Mouse (Mus musculus) midbrain, postnatal 0 days (tissue): ENCODE measurements around the gene Nptx1. TPM values are rescaled to one million over a fixed set of nuclear protein-coding genes. Genes with fewer than 3 reads are reported as not detected.

Source experiments
- ATAC-seq: fragments of 200-750 bp; cut with Nextera tagmentation; 2 replicates; pipeline ENCODE4 v1.8.0; 2017; ENCODE audit warnings: moderate number of reproducible peaks, mild to moderate bottlenecking, moderate TSS enrichment, moderate library complexity; ENCODE audit not compliant: low FRiP score
- DNase-seq: peaks from one replicate; pipeline ENCODE4 v3.0.0-alpha.2; 2015; ENCODE audit warnings: low spot score
- H3K27ac ChIP-seq: fragments of 300-500 bp; sonication (generic); 2 replicates; pipeline ENCODE4 v1.5.1; 2014; ENCODE audit warnings: low read depth, mild to moderate bottlenecking, low read length, mixed read lengths
- H3K27me3 ChIP-seq: fragments of 300-500 bp; sonication (generic); 2 replicates; pipeline ENCODE4 v1.6.1; 2014; ENCODE audit warnings: low read length, control low read depth, mixed read lengths; ENCODE audit not compliant: insufficient read depth
- H3K36me3 ChIP-seq: fragments of 300-500 bp; sonication (generic); 2 replicates; pipeline ENCODE4 v1.6.1; 2014; ENCODE audit warnings: low read length, control low read depth, mixed read lengths; ENCODE audit not compliant: insufficient read depth
- H3K4me1 ChIP-seq: fragments of 300-500 bp; sonication (generic); 2 replicates; pipeline ENCODE4 v1.6.1; 2014; ENCODE audit warnings: mild to moderate bottlenecking, control low read depth, antibody characterized with exemption, low read length, mixed read lengths; ENCODE audit not compliant: insufficient read depth
- H3K4me2 ChIP-seq: fragments of 300-500 bp; sonication (generic); 2 replicates; pipeline ENCODE4 v1.6.1; 2014; ENCODE audit warnings: low read depth, mild to moderate bottlenecking, low read length, mixed read lengths; ENCODE audit not compliant: poor library complexity, severe bottlenecking
- H3K4me3 ChIP-seq: fragments of 300-500 bp; sonication (generic); 2 replicates; pipeline ENCODE4 v1.5.1; 2014; ENCODE audit warnings: low read depth, mild to moderate bottlenecking, low read length, moderate library complexity
- H3K9ac ChIP-seq: fragments of 300-500 bp; sonication (generic); replicated peaks from 2 replicates; pipeline ENCODE4 v1.6.1; 2014; ENCODE audit warnings: mild to moderate bottlenecking, low read length, moderate library complexity, mixed read lengths; ENCODE audit not compliant: poor library complexity, severe bottlenecking
- H3K9me3 ChIP-seq: fragments of 300-500 bp; sonication (generic); 2 replicates; pipeline ENCODE4 v1.6.1; 2016; ENCODE audit warnings: low read length, control low read depth
- CTCF ChIP-seq: IDR thresholded peaks from 2 replicates; pipeline ENCODE4 v1.5.1; 2016; ENCODE audit warnings: antibody characterized with exemption, mild to moderate bottlenecking
- WGBS: fragments of 180-500 bp; shearing (Covaris S2); extraction: QIAGEN DNeasy Blood & Tissue Kit; methylation state at CpG from one replicate; pipeline ENCODE4 v1.1.7; 2014; 5-methylcytosine and 5-hydroxymethylcytosine counted together
- polyA plus RNA-seq: library from polyadenylated mRNA; unstranded; fragments of >200 nt; fragmentation: Nextera tagmentation; extraction: Ambion mirVana; gene quantifications from 2 replicates; pipeline ENCODE4 v1.2.1, GENCODE M21; 2015
- total RNA-seq: library from RNA; depleted of rRNA; stranded (reverse); fragments of >200 nt; gene quantifications from 2 replicates; pipeline ENCODE4 v1.2.3, GENCODE M21; 2014; rRNA removed

Gene Nptx1
- total and polyA plus RNA-seq, 2 experiments from 2014 or later: 7.6 to 22.4 TPM

DNA sequence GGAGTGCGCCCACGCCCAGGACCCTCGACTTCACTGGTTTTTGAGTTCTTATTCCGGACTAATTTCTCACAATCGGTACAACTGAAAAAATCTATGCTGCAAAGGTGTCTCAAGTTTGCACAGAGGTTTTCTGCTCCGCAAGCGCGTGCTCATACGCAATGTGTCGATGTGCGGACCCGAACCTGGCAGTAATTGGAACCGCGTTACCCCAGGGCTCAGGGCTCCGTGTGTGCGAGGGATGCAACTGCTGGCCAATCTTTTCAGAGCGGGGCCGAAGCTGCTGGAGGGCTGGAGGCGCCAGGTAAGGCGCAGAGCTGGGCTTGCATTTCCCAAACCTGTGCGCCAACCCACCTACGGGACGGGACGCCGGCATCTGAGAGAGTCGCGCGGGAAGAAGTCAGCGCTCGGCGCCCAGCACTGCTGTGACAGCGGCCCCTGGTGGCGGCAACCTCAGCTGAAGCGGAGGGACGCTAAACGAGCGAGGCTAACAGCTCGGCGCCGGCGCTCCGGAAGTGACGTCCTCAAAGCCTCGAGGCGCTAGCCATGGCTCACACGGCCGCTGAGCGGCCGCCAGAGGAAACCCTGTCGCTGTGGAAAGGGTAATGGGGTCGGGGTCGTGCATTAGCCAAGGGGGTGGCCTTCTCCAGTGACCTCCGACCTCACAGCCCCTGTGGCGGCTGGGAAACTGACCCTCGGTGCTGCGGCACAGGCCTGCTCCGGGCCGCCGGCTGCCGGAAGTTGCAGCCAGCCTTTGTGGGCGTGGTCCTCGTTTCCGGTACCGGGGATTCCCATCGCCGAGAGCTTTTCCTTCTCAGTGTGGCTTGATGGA is 56.5 kb downstream of the Nptx1 start, which contains the start of gene Endov:
Endov (plus strand) TSS at position 487 of the 829 bp plus-strand sequence.
- no peaks in the 10 kb centered on the region for H3K9me3 ChIP-seq
- peak; percentile 99 for TF ChIP-seq CTCF
- H3K36me3 ChIP-seq: no peaks in the 10 kb centered on the region
- H3K4me2 ChIP-seq: peak within 1 kb of the TSS; percentile 77
- peak; percentile 98 for DNase-seq
- WGBS: under 1% methylated on average over 62 of the region's 66 CpGs
- no peaks in the 10 kb centered on the region for H3K27me3 ChIP-seq
- ATAC-seq: peak; percentile 94
- peaks cover 9% of the 10 kb centered on the region; the same call in 1 of the 2 replicates for H3K4me1 ChIP-seq
- peak within 1 kb of the TSS; percentile 68 for H3K4me3 ChIP-seq
- peak within 1 kb of the TSS; percentile 87 for H3K27ac ChIP-seq
- H3K9ac ChIP-seq: peak within 1 kb of the TSS; percentile 67

Other genes starting within 250 kb of the Nptx1 start
- gene Eif4a3, start 247.7 kb downstream of the Nptx1 start, total RNA-seq: 132 and 169 TPM in 2 replicates
- 229 and 237 TPM in 2 replicates for gene Eif4a3, start 247.7 kb downstream of the Nptx1 start, polyA plus RNA-seq
- gene Card14, start 240.0 kb downstream of the Nptx1 start, total RNA-seq: 0.77 and 1.8 TPM in 2 replicates
- 0.59 and 0.67 TPM in 2 replicates for gene Card14, start 240.0 kb downstream of the Nptx1 start, polyA plus RNA-seq
- 5.4 and 7.3 TPM in 2 replicates for gene Sgsh, start 192.2 kb downstream of the Nptx1 start, total RNA-seq
- 5.2 and 5.4 TPM in 2 replicates for gene Sgsh, start 192.2 kb downstream of the Nptx1 start, polyA plus RNA-seq
- 8.3 and 9.0 TPM in 2 replicates for gene Slc26a11, start 192.2 kb downstream of the Nptx1 start, total RNA-seq
- gene Slc26a11, start 192.2 kb downstream of the Nptx1 start, polyA plus RNA-seq: 7.0 and 7.6 TPM in 2 replicates
- 6.9 and 9.0 TPM in 2 replicates for gene Rnf213, start 154.7 kb downstream of the Nptx1 start, total RNA-seq
- gene Rnf213, start 154.7 kb downstream of the Nptx1 start, polyA plus RNA-seq: 0.64 and 0.74 TPM in 2 replicates
- gene Endov, start 56.4 kb downstream of the Nptx1 start, total RNA-seq: 36.7 and 42.0 TPM in 2 replicates
- 13.2 and 13.3 TPM in 2 replicates for gene Endov, start 56.4 kb downstream of the Nptx1 start, polyA plus RNA-seq
- 64.8 and 65.0 TPM in 2 replicates for gene Rptor, start 55.2 kb upstream of the Nptx1 start, total RNA-seq
- 8.5 TPM in 2 replicates for gene Rptor, start 55.2 kb upstream of the Nptx1 start, polyA plus RNA-seq